Mouse (Mus musculus) C2C12 (cell line): Measurements from ENCODE around the gene Adrb1.

Source experiments
- CTCF ChIP-seq: IDR thresholded peaks from one replicate; pipeline ENCODE4 v1.5.1; 2011; ENCODE audit not compliant: control insufficient read depth, insufficient read depth, insufficient read length
- FOSL1 ChIP-seq: IDR thresholded peaks from one replicate; pipeline ENCODE4 v1.8.0; 2011; ENCODE audit warnings: mild to moderate bottlenecking, low read length; ENCODE audit not compliant: poor library complexity, insufficient read depth, severe bottlenecking
- MAX ChIP-seq: IDR thresholded peaks from one replicate; pipeline ENCODE4 v1.6.1; 2011; ENCODE audit warnings: mild to moderate bottlenecking, control low read depth
- MYOG ChIP-seq: IDR thresholded peaks from one replicate; pipeline ENCODE4 v1.6.1; 2011; ENCODE audit not compliant: control insufficient read depth, insufficient read length; ENCODE audit errors: extremely low read depth
- USF1 ChIP-seq: IDR thresholded peaks from one replicate; pipeline ENCODE4 v1.6.1; 2011; ENCODE audit warnings: low read depth, mild to moderate bottlenecking, control low read depth, moderate library complexity

GRCm38 (mm10) chr19:56772158-56772557, 50.2 kb downstream of the Adrb1 start:
- TF ChIP-seq MAX = no peak
- no peak for TF ChIP-seq FOSL1
- no peak for TF ChIP-seq USF1
- no peak for TF ChIP-seq CTCF
- TF ChIP-seq MYOG = no peak
